Mouse (Mus musculus) kidney, adult 18-20 months (tissue): ENCODE measurements around the gene Gm20388.

Experiments
- DNase-seq: peaks from one replicate; pipeline ENCODE4 v3.0.0; 2021

Gm20388 gene

DNA sequence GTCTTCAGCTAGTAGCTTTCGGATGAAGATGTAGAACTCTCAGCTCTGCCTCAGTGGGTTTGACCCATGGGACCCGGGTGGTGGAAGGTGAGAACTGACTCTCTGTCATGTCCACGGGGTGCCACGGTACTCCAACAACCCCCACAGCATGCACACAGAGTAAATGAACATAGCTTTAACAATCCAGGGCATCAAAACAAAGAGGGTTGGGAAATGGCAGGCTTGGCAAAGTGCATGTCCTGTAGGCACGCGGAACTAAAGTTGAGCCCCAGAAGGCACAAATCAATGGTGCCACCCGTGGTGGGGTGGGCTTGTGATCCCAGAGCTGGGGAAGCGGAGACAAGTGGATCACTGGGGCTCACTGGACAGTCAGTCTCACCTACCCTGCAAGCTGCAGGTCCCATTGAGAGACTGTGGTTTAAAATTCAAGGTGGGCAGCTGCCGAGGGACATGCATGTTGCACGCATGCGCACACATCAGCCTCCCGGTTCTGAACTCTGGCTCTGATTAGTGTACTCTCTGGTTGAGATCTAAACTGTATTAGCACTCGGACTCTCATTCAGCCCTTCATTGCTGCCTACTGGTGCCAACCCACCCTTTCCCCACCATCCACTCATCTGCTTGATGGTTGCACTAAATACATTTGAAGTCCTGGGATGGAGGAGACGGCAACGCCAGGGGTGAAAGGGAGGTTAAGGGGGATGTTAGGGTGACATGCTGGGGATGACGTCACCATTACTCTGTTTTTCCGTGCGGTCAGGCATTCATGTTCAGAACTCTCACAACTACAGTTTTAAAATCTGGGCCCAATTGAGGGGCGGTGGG lies 2037.9 kb downstream of the Gm20388 start:
- DNase-seq = no peak

DNA sequence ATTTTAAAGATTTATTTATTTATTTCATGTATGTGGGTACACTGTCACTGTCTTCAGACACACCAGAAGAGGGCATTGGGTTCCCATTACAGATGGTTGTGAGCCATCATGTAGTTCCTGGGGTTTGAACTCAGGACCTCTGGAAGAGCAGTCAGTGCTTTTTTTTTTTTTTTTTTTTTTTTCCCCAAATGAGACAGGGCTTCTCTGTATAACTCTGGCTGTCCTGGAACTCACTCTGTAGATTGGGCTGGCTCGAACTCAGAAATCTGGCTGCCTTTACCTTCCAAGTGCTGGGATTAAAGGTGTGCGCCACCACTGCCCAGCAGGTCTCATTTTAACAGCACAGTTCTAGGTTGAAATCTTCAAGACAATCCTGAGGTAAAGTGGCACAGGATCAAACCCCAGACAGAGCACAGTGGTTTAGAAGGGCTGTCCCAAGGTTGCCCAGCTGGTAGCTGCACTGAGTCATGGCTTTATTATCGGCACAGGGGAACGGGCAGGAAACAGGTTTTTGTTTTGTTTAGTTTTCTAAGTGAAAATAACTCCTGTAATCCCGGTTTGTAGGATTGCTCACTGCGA lies 2038.7 kb downstream of the Gm20388 start, which contains the start of gene Banp:
Banp (plus strand) TSS at position 529 of the 579 bp plus-strand sequence.
- no peak for DNase-seq

DNA sequence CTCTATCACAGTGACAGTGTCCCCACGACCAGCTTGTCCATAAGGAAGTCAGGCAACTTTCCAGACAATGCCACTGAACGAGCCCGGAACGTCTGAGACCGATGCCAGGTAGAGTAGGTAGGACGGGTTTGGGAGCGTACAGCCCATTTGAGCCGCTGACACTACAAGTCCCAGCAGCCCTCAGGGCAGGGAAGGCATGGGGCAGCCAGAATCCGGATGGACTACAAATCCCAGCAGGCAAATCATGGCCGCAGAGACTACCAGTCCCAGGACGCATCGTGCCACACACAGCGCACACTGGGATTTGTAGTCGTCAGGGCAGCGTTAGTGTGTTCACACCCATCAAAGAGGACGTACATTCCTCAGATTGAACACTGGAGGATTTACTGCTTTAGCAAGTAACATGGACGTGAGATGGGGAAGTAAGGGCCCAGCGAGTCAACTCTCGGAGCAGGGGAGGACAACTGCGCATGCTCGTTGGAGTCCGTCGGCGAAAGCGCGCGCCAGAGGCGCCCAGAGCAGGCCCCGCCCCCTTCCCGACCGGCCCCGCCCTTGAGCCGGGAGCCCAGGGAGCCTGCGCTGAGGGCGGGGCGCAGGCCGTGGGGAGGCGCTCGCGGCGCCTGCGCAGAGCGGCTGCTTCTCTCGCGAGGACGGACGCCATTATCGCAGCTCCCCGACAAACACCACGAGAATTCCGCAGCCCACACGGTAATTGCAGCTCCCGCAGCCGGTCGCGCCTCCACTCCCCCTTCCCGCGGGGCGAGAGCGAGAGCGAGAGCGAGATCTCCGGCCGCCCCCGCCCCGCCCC lies 2039.5 kb downstream of the Gm20388 start:
- DNase-seq = peak; percentile 99

- peak; percentile 67 for DNase-seq
These were observed 2040.4 kb downstream of the Gm20388 start for GRCm38 (mm10) chr8:121950749-121951655.

- no peak for DNase-seq
These were observed 2041.0 kb downstream of the Gm20388 start for GRCm38 (mm10) chr8:121951656-121952009.

- DNase-seq = no peak
These were observed 2041.5 kb downstream of the Gm20388 start for GRCm38 (mm10) chr8:121952122-121952521.

GRCm38 (mm10) chr8:121952800-121953199 lies 2042.2 kb downstream of the Gm20388 start:
- peak; percentile 47 for DNase-seq

- DNase-seq = no peak
These were observed 2043.3 kb downstream of the Gm20388 start for GRCm38 (mm10) chr8:121953821-121954545.

DNA sequence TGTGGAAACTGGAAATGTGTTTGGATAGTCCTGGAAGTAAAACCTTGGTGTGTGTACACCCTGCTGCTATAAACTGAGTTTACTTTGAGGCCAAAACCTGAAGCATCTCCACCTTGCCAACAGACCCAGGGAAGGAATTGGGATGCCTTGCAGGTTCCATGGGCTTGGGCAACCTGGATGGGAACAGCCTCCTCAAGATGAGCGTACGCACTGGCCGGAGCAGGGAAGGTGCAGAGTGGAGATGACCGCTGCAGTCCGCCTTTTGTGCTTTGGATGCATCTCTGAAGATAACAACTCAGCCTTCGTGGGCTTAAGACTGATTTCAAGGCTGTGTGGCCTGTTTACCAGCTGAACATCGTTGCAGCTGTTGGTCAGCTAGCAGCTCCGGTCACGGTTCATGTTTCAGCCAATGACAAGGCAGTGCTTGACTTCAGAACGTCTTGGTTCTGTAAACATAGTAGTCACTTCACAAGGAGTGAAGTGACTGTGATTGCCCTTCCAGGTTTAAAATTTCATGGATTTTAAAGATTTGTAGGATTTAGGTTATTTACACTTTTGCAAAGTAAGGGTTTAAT lies 2044.4 kb downstream of the Gm20388 start:
- DNase-seq = no peak

GRCm38 (mm10) chr8:121955825-121956500 lies 2045.3 kb downstream of the Gm20388 start:
- no peak for DNase-seq

GRCm38 (mm10) chr8:121958395-121958794 lies 2047.8 kb downstream of the Gm20388 start:
- no peak for DNase-seq

DNA sequence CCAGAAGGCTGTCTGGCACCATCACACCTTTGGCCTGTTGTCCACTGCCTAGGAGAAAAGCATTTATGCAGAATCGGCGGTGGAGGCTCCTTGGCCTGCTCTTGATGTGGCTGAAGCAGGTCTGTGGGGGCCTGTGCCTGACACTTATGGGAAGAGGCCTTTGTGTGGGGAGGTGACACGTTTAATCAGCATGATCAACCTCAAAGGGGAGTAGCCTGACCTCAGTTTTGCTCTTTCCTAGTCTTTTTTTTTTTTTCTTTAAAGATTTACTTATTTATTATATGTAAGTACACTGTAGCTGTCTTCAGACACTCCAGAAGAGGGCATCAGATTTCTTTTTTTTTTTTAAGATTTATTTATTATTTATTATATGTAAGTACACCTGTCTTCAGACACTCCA lies 2052.3 kb downstream of the Gm20388 start:
- no peak for DNase-seq

DNA sequence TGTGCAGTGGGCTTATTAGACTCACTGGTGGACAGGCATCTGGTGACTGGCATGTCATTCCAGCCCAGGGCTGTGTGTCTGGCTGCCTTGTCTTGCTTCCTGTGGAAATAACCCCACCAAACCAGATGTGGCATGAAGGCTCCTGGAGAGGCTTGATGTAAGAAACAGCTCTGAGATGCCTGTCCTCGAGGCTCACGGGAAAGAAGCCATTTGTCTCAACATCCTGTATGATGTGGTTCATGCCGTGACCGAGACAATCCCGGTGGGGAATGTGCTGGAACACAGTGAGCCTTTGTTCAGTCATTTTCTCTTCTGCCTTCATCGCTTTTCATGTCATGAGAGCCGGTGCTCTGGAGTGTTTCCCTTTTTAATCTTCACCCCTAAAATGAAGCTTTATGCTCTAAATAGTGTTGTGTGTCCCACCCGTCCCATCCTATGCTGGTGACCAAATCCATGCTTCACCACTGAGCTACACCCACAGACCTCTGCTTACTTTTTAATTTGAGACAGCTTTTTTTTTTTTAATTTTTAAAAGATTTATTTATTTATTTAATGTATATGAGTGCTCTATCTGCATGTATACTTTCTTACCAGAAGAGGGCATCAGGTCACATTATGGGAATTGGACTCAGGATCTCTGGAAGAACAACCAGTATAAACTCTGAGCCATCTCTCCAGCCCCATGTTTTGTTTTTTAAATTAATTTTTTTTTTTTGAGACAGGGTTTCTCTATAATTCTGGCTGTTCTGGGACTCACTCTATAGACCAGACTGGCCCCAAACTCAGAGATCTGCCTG lies 2054.3 kb downstream of the Gm20388 start:
- DNase-seq = no peak

DNA sequence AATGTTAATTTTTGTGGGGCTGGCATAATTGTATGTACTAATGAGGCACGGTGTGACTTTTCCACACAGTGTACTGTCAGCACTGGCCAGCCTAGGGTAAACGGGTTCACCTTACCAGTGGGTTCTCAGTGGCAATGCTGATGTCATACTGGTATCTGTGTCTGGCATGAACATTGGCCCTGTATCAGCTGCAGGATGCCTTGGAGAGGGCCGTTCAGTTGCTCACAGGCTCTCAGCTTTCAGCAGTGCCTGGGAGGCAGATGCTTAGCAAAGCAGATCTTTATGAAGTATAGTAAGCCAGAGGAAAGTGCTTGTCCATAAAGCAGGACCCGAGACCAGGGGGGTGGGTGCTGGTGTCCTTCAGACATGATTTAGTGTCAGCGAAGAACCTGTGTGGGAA lies 2055.5 kb downstream of the Gm20388 start:
- no peak for DNase-seq

GRCm38 (mm10) chr8:121966714-121967448 lies 2056.2 kb downstream of the Gm20388 start:
- no peak for DNase-seq

- peak; percentile 30 for DNase-seq
These were observed 2057.3 kb downstream of the Gm20388 start for GRCm38 (mm10) chr8:121967977-121968376.

DNA sequence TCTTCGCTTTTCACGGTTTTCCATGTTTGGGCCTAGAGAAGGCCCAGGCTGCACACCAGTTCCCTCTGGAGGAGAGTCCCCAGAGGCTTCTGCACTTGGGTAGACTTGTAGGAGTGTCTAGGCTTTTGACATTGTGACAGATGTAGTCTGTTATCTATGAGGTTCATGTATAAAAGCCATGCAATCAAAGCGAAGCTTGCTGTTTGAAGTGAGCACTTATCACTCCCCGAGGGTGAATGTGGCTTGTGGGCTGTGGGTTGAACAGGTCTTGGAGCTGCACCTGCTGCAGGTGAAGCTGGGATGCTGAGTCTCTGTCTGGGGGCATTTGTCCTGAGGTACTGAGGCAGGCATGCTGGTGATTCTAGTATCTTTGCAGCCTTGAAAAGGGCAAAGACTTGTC lies 2057.9 kb downstream of the Gm20388 start:
- DNase-seq = no peak

DNA sequence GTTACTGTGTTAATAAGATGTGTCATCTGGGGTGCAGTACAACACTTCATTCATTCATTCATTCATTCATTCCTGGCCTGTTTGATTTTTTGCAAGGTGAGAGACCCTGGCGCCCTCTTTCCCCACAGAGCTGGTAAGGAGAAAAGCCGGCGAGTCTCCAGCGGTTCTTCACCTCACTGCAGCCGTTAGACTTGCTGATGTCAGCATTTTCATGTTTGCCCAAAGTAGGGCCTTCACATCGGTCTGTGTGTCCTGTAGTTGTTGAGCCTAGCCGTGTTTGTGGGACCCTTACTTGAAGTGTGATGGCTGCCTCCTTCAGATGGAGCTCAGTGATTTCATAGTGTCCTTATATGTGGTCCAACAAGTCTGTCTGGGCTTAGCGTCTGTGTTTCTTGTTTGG lies 2059.6 kb downstream of the Gm20388 start:
- no peak for DNase-seq

GRCm38 (mm10) chr8:121971488-121972058 lies 2060.9 kb downstream of the Gm20388 start:
- no peak for DNase-seq
